Mouse (Mus musculus): ENCODE data around the gene Dync1li1.

DNA sequence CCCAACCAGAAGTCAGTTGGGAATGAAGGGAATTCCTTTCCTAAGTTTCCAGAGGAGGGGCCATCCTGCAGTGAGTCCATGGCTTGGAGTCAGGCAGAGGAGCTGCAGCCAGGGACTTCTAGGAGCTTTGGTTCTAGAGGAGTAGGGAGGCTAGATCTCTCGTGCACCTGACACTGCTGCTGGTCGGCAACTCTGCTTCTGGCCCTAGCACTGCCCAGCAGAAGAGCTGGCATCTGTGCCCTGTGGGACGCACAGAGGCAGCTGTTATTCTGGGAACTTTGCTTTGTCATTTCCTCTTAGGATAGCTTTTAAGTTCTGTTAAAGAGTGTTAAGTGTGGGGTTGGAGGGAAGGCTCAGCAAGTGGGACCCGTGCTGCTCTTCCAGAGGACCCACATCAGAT, 57.1 kb downstream of the Dync1li1 start:
- TF ChIP-seq CTCF (IDR thresholded peaks at IDR 0.05; ENCODE audit: insufficient read depth, low read length) (no peak), POLR2A (IDR thresholded peaks at IDR 0.05; ENCODE audit: borderline replicate concordance, extremely low read depth, low read depth, low read length) (no peak)

Data from lung, adult 2 months (tissue).